Mouse (Mus musculus) layer of hippocampus, adult 9-11 months (tissue): ENCODE data around the gene Hcfc2.

ENCODE experiments used
- DNase-seq: peaks from one replicate; pipeline ENCODE4 v3.0.0; 2022

Hcfc2 gene

DNA sequence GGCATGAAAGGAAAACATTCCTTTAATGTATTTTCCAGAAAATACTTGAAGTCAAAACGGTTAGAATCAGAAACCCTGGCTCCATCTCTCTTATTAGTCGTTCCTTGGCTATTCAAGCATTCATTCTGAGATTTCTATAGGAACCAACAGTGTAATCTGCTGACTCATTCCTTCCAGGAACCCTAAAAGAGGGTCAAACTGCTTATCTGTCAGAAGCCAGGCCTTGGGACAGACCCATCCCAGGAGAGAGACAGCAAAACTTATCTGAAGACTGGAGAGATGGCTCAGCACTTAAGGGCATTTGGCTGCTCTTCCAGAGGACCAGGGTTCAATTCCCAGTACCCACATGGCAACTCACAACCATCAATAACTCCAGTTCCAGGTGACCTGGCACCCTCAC is 81.1 kb downstream of the Hcfc2 start:
- no peak for DNase-seq

DNA sequence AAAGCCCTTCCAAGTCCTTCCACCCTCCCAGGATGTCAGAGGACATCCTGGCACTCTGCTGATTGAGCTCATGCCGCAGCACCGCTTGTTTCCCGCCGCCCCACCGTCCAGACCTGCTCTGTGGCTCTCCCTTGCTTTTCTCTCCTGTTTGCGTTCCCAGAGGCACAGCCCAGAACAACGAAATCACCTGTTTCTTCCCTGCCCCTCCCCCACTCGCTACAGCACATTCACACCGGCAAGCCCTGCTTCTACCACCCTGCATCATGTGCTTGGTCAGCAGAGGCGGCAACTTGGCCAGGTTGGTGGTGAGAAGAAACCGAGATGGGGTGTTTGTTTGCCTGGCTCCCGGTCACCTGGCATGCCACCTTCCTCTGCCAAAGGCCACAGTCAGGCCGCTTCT is 81.9 kb downstream of the Hcfc2 start:
- DNase-seq: no peak

DNA sequence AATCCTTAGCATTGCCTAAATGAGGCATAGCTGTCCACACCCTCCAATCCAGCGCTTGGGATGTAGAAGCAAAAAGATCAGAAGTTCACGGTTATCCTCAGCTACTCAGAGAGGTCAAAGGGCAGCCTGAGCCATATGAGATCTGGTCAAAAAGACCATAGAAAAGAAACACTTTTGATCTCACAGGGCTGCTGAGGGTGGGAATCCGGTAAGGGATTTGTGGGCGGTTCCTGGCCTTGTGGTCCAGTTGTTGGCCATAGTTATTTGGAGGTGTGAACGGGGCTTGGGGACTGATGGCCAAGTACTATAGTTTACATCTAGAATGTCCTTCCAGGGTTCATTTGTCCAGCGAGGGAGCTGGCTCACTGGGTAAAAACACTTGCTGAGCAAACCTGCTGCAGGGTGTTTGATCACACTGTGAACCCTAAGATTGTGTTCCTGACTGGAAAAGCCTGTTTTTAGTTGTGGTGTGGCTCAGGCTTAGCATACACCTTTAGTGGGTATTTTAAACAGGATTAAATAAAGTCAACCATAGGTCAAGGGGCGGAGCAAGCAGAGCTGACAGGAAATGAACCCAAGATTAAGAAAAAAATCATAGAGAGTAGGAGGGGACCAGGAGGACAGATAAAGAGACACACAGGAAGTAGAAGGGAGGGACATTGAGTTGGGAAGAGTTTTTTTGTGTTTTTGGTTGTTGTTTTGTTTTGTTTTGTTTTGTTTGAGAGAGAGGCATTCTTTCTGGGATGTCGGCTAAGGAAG is 83.0 kb downstream of the Hcfc2 start:
- no peak for DNase-seq

DNA sequence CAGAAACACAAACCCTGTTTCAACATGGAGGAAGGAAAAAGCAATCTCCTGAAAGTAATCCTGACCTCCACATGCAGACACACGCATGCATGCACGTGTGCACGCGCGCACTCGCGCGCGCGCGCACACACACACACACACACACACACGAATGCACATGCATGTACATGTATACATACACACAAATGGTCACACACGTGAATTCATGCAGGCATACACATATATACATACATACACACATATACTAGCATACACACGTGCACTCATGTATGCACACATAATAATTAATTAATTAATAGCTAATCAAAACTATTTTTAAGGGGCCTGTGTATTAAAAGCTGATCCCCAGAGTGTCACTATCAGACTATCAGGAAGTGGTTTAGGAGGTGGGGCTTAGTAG is 83.9 kb downstream of the Hcfc2 start:
- no peak for DNase-seq

DNA sequence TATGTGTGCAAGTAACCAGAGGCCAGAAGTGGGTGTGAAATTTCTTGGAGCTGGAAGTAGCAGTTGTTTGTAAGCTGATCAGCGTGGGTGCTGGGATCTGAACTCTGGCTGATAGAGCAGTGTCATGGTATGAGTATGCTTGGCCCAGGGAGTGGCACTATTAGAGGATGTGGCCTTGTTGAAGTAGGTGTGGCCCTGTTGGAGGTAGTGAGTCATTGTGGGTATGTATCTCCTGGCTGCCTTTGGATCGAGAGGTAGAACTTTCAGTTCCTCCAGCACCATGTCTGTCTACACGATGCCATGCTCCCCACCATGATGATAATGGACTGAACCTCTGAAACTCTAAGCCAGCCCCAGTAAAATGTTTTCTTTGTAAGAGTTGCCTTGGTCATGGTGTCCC is 84.4 kb downstream of the Hcfc2 start:
- no peak for DNase-seq

DNA sequence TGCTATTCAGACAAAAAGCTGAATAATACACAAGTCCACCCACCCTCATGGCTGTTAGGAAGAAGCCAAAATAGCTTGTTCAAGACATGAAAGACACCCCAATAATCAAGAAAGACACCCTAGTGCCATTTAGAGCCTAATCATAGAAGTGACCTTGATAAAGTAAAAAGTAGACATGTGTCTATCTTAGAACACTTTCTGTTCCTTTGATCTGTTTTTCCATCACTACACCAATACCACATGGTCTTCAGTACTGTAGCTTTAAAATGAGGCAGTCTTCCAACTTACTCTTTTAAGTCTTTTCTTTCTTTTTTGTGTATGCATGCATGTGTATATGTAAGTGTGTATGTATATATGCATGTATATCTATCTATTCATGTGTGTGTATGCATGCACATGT is 84.9 kb downstream of the Hcfc2 start:
- DNase-seq: no peak

DNA sequence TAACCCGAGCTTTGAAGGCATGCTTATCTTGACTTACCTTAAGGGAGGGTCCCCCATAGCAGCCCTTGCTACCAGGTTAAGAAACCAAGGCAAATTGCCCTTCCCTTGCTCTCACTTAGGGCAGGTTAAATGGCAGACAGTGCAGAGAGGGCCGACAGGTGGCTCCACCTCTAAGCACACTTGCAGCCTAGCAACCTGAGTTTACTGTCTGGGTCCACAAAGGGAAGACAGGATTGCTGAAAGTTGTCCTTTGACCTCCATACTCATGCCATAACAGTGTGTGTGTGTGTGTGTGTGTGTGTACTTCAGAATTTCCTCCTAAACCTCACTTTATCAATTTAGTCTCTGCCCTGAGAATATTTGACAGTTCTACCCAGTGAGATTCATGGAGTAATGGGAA is 86.5 kb downstream of the Hcfc2 start:
- no peak for DNase-seq

DNA sequence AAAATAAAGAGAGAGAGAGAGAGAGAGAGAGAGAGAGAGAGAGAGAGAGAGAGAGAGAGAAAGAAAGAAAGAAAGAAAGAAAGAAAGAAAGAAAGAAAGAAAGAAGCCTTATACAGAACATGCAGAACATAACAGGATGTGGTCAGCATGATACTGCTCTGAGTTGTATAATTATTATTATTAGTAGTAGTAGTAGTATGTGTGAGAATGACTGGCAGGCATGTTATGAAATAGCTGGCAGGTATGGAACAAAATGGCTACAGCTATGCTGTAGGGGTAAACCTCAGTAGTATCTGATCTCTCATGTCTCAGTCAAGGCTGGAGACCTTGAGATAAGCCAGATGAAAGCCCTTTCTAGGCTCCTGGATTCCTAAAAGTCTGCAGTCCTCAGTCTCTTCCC is 93.2 kb downstream of the Hcfc2 start:
- DNase-seq: no peak

DNA sequence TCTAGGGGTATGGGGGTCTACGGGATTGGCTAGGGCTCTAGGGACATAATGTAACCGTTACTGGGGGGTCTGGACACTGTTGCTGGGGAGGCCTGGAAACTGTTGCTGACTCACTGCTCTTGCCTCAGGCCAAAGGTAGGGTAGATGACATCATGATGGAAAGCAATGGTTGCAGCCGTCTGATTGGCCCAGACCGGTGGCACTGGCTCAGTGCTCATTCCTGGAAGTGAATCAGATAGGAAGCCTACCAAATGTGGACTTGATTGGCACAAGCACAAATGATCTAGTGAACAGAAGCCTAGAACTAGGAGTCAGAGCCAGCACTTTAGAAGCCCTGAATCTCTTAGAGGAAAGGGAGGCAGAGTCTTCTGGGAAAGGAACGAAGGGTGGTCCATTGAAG is 94.5 kb downstream of the Hcfc2 start:
- no peak for DNase-seq

DNA sequence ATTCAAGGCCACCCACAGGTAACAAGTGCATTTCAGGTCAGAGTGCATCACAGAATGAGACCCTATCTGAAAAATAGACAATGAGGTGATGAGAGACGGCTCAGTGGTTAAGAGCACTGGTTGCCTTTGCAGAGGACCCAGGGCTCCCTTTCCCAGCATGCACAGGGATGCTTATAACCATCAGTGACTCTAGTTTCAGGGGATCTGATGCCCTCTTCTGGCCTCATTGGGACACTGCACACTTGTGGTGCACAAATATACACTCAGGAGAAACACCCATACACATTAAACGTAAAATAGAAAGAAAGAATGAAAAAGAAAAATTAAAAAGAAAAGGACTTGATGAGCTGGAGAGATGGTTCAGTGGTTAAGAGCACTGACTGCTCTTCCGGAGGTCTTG is 95.8 kb downstream of the Hcfc2 start:
- no peak for DNase-seq
